Mouse (Mus musculus) kidney, embryonic 15.5 days (tissue): ENCODE data around the gene Acy3. TPM values are rescaled to one million over a fixed set of nuclear protein-coding genes. Genes with fewer than 3 reads are reported as not detected.

Experiments used
- ATAC-seq: fragments of 200-750 bp; cut with Nextera tagmentation; replicated peaks from 2 replicates; pipeline ENCODE4 v1.8.0; 2017; ENCODE audit warnings: moderate TSS enrichment; ENCODE audit not compliant: low FRiP score
- H3K27ac ChIP-seq: fragments of 300-500 bp; sonication (generic); 2 replicates; pipeline ENCODE4 v1.5.1; 2015; ENCODE audit warnings: mild to moderate bottlenecking, inconsistent platforms
- H3K27me3 ChIP-seq: fragments of 300-500 bp; sonication (generic); 2 replicates; pipeline ENCODE4 v1.6.1; 2015; ENCODE audit warnings: inconsistent platforms
- H3K36me3 ChIP-seq: fragments of 300-500 bp; sonication (generic); 2 replicates; pipeline ENCODE4 v1.6.1; 2015; ENCODE audit warnings: inconsistent platforms
- H3K4me1 ChIP-seq: fragments of 300-500 bp; sonication (generic); 2 replicates; pipeline ENCODE4 v1.6.1; 2015; ENCODE audit warnings: inconsistent platforms
- H3K4me2 ChIP-seq: fragments of 300-500 bp; sonication (generic); 2 replicates; pipeline ENCODE4 v1.6.1; 2015; ENCODE audit warnings: moderate library complexity, mild to moderate bottlenecking, inconsistent platforms
- H3K4me3 ChIP-seq: fragments of 300-500 bp; sonication (generic); replicated peaks from 2 replicates; pipeline ENCODE4 v1.5.1; 2015; ENCODE audit warnings: mild to moderate bottlenecking, inconsistent platforms
- H3K9ac ChIP-seq: fragments of 300-500 bp; sonication (generic); 2 replicates; pipeline ENCODE4 v1.6.1; 2015; ENCODE audit warnings: mild to moderate bottlenecking, inconsistent platforms
- H3K9me3 ChIP-seq: fragments of 300-500 bp; sonication (generic); replicated peaks from 2 replicates; pipeline ENCODE4 v1.6.1; 2016; ENCODE audit warnings: inconsistent platforms
- WGBS: fragments of 180-500 bp; shearing (Covaris S2); methylation state at CpG from one replicate; pipeline ENCODE4 v1.1.7; 2015; ENCODE audit warnings: mixed read lengths; 5-methylcytosine and 5-hydroxymethylcytosine counted together
- polyA plus RNA-seq: library from polyadenylated mRNA; unstranded; fragments of >200 nt; fragmentation: Nextera tagmentation; extraction: Ambion mirVana; gene quantifications from 2 replicates; pipeline ENCODE4 v1.2.1, GENCODE M21; 2015

The Acy3 gene
- polyA plus RNA-seq, 1 experiment from 2014 or later = 35.0 TPM

DNA sequence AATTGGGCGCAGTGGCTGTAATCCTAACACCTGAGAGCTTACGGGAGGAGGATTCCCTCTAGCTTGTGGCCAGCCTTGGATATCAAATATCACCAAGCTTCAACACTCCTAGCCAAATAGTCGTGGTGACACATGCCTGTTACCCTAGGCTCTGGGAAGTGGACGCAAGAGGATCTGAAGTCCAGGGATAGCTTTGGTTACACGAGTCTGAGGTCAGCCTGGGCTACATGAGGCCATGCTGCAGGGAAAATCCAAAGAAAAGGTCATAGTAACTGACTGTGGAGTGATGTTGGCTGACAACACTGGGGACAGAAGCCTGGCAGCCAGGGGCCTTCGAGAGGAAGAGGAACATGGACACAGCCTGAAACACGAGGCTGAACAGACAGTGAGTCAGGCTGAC, 9.7 kb downstream of the Acy3 start:
- peak overlapping the region; percentile 59; the same call in 1 of the 2 replicates for H3K27ac ChIP-seq
- peaks cover 54% of the 10 kb centered on the region for H3K4me1 ChIP-seq
- no peaks in the 10 kb centered on the region for H3K27me3 ChIP-seq
- H3K9me3 ChIP-seq = no peaks in the 10 kb centered on the region
- WGBS = 45% methylated on average over 7 of the region's 7 CpGs
- no peak overlapping the region for H3K9ac ChIP-seq
- no peak overlapping the region for H3K4me3 ChIP-seq
- H3K4me2 ChIP-seq = no peak overlapping the region
- no peaks in the 10 kb centered on the region for H3K36me3 ChIP-seq
- ATAC-seq = no peak

DNA sequence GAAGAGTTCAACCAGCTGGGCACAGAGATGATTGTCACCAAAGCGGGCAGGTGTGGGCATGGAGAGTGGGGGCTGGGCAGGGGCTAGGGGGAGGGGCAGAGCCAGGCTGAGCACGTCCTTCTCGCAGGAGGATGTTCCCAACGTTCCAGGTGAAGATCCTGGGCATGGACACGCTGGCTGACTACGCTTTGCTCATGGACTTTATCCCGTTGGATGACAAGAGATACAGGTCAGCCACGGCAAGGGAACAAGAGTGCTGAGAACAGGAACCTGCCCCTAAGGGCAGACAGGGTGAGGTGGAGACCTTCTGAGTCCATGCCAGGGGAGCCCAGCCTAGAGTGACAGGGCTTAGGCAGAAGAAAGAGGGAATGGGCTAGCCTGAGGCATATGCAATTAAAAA, 10.4 kb downstream of the Acy3 start:
- H3K27me3 ChIP-seq = no peaks in the 10 kb centered on the region
- H3K9me3 ChIP-seq = no peaks in the 10 kb centered on the region
- H3K36me3 ChIP-seq = no peaks in the 10 kb centered on the region
- H3K27ac ChIP-seq = 0 out of 2 replicates have a peak overlapping the region, but pooled peaks have one; percentile 59
- no peak overlapping the region for H3K4me3 ChIP-seq
- peaks cover 60% of the 10 kb centered on the region for H3K4me1 ChIP-seq
- no peak overlapping the region for H3K4me2 ChIP-seq
- WGBS = 76% methylated on average over 8 of the region's 8 CpGs
- H3K9ac ChIP-seq = no peak overlapping the region
- ATAC-seq = no peak

DNA sequence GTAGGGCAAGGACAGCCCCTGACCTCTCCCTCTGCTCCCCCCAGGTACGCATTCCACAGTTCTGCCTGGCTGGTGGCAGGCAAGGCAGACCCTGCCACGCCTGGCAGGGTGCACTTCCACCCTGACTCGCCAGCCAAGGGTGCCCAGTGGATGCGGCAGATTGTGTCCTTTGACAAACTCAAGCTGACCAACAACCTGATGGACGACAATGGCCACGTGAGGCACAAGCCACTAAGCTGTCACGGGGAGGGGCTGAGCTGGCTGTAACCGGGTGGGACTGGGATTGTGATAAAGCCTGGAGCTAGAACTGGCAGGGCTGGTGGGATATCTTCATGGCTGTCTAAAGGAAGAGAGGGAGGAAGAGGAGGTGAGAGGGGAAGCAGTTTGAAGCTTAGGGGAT, 10.9 kb downstream of the Acy3 start:
- no peak for ATAC-seq
- H3K4me1 ChIP-seq = peaks cover 64% of the 10 kb centered on the region
- no peak overlapping the region for H3K27ac ChIP-seq
- no peak overlapping the region for H3K9ac ChIP-seq
- H3K4me3 ChIP-seq = no peak overlapping the region
- H3K9me3 ChIP-seq = no peaks in the 10 kb centered on the region
- no peak overlapping the region for H3K4me2 ChIP-seq
- H3K27me3 ChIP-seq = no peaks in the 10 kb centered on the region
- no peaks in the 10 kb centered on the region for H3K36me3 ChIP-seq
- WGBS = 42% methylated on average over 8 of the region's 8 CpGs

DNA sequence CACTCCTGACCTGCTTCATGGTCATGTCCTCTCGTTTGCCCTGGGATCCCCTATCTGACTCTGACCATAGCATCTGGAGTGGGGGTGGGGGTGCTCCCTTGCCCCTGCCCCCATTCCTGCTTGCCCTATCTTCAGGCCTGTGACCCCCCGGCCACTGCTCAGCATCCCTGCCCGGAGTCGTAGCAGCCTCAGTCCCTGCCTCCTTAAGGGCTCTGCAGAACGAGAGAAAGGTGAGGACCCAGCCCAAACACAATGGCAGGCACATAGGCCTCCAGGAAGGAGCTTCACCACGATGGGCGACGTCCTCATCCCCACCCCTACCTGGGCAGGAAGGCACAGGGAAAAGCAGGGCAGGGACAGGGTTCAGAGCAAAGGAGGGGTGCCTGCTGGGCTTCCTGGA, 12.0 kb downstream of the Acy3 start:
- no peak overlapping the region for H3K9ac ChIP-seq
- WGBS = 64% methylated on average over 8 of the region's 8 CpGs
- no peak overlapping the region for H3K4me3 ChIP-seq
- H3K4me1 ChIP-seq = peaks cover 64% of the 10 kb centered on the region
- H3K36me3 ChIP-seq = no peaks in the 10 kb centered on the region
- H3K4me2 ChIP-seq = no peak overlapping the region
- no peak for ATAC-seq
- no peaks in the 10 kb centered on the region for H3K27me3 ChIP-seq
- no peaks in the 10 kb centered on the region for H3K9me3 ChIP-seq
- H3K27ac ChIP-seq = no peak overlapping the region

DNA sequence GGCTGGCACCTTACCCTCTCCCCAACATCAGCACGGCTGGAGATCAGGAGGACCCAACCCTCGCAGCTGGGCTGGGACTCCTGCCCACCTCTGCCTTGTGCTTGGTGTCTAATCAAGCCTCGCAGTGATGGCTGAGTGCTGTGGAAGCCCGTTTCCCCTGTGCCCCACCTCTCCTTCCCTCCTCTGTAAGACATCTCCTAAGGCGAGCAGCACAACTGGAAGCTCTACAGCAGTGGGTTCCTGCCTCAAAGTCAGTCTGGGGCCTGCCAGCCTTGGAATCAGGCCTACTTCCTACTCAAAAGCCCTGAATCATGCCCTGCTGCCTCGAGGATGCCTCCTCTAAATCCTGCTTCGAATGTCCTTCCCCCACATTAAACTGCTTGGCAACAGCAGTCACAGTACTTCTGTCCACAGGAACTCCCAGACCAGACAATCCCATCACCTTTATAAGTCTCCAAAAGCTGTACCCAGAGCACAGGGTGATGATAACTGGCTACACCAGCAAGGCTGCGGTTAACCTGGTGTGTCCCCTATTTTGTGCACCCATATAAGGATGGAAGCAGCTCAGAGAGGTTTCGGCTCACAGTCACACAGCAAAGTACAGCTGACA, 12.9 kb downstream of the Acy3 start:
- Histone ChIP-seq H3K27ac (peak overlapping the region; percentile 98; the same call in 1 of the 2 replicates), H3K4me1 (peaks cover 64% of the 10 kb centered on the region), H3K9ac (peak overlapping the region; percentile 46; the same call in 1 of the 2 replicates), H3K9me3 (no peaks in the 10 kb centered on the region), H3K36me3 (no peaks in the 10 kb centered on the region), H3K4me3 (peak overlapping the region; percentile 74), H3K27me3 (no peaks in the 10 kb centered on the region), H3K4me2 (peak overlapping the region; percentile 89)
- no peak for ATAC-seq
- 77% methylated on average over 9 of the region's 9 CpGs for WGBS

DNA sequence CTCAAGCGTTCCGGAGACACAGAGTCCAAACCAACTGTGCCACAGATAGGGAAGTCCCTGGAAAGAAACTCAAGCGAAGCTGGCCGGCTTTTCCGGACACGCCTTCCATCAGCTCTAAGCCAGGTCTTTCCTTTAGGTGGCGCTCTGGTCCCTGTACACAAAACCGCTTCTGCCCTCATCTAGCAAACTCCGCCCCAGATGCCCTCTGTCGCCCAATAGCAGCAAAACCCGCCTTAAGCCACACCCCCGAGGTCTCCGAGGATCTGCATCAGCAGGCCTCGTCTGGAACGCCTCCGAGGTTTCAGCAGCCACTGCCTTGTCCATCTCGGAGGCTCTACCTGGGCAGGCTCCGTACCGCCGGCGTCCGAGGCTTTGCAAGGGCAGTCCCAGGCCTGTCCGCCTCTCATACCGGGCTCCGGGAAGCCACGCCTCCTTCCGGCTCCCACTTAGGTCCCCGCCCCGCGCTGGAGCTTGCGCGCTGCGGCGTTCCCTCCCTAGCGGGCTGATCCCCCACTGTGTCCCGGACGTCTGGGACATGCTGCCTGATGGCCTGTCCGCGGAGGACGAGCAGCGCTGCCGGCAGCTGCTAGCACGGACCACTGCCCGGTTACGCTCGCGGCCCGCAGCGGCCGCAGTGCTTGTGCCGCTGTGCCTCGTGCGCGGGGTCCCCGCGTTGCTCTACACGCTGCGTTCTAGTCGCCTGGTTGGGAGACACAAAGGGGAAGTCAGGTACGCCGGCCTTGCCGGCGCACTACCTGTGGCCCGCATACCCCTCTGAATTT, 13.9 kb downstream of the Acy3 start, which contains the start of the genes Nudt8 and Gm49405:
TSS of gene Nudt8 (plus strand) at position 462 of the 782 bp plus-strand sequence.
TSS of gene Gm49405 (plus strand) at position 508 of the 782 bp plus-strand sequence.
- Histone ChIP-seq H3K4me2 (peak within 1 kb of the TSS; percentile 89), H3K27ac (peak within 1 kb of the TSS; percentile 98), H3K27me3 (no peaks in the 10 kb centered on the region), H3K9me3 (no peaks in the 10 kb centered on the region), H3K4me1 (peaks cover 58% of the 10 kb centered on the region), H3K9ac (peak within 1 kb of the TSS; percentile 80), H3K36me3 (peaks cover 8% of the 10 kb centered on the region), H3K4me3 (peak within 1 kb of the TSS; percentile 74)
- ATAC-seq = peak; percentile 92
- WGBS = under 1% methylated on average over 64 of the region's 64 CpGs

DNA sequence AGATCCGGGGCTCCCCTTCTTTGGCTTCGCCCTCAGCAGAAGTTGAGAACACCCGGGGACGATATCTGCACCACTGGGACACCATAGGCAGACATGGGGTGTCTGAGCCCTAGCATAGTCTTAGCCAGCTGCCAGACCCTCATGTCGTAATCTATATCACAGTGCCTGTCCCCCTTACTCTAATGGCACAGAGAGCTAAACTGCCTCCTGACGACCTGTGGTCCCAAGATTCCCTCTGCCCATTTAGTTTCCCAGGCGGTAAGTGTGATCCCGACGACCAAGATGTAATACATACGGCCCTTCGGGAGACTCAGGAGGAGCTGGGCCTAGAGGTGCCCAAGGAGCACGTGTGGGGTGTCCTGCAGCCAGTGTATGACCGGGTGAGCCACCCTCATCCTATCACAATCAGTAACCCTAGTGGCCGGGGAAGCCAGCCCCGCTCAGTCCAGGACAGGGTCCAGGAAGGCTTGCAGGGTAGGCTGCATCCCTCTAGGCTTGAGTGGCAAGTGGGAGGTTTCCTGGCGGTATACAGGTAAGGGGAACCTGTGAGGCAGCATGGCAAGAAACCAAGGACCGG, 14.7 kb downstream of the Acy3 start:
- H3K36me3 ChIP-seq = peaks cover 14% of the 10 kb centered on the region
- H3K27ac ChIP-seq = peak overlapping the region; percentile 98
- 11% methylated on average over 17 of the region's 17 CpGs for WGBS
- H3K9ac ChIP-seq = peak overlapping the region; percentile 80
- H3K4me2 ChIP-seq = peak overlapping the region; percentile 89
- H3K9me3 ChIP-seq = no peaks in the 10 kb centered on the region
- peak overlapping the region; percentile 74 for H3K4me3 ChIP-seq
- peak; percentile 13; the same call in 1 of the 2 replicates for ATAC-seq
- H3K4me1 ChIP-seq = peaks cover 51% of the 10 kb centered on the region
- H3K27me3 ChIP-seq = no peaks in the 10 kb centered on the region

DNA sequence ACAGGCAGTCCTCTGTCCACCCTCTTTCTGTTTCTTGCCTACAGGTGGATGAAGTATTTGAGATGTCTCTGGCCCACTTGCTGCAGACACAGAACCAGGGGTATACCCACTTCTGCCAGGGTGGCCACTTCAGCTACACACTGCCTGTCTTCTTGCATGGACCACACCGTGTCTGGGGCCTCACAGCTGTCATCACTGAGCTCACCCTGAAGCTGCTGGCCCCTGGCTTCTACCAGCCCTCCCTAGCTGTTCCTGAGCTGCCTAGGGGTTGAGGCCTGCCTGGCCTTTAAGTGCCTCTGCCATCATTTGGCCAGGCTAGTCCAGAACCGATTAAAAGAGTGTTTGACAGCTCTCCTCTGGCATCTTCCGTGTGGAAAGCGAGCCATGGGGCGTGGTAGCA, 15.4 kb downstream of the Acy3 start:
- Histone ChIP-seq H3K27me3 (no peaks in the 10 kb centered on the region), H3K4me3 (no peak overlapping the region), H3K9me3 (no peaks in the 10 kb centered on the region), H3K9ac (0 out of 2 replicates have a peak overlapping the region, but pooled peaks have one; percentile 80), H3K36me3 (peaks cover 21% of the 10 kb centered on the region), H3K4me2 (peak overlapping the region; percentile 89), H3K4me1 (peaks cover 44% of the 10 kb centered on the region), H3K27ac (no peak overlapping the region)
- ATAC-seq = no peak
- 74% methylated on average over 5 of the region's 5 CpGs for WGBS

DNA sequence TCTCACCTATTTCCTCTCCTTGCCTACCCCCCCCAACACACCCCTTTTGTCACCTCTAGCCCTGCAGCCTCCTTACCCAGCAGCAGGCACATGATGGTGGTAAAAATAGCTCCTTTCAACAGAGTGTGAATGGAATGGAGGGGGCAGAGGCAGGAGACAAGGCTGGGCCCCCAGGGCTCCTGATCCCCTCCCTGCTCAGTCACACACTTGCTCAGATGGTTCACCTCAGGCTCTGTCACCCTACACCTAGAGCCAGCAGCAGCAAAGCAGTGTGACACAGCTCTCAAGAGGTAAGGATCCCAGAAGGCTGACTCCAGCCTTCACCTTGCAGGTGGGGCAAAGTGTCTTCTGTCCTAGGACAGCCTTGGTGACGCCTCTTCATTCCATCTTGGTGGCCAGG, 16.7 kb downstream of the Acy3 start, which contains the start of gene Doc2g:
TSS of gene Doc2g (plus strand) at position 202 of the 400 bp plus-strand sequence.
- Histone ChIP-seq H3K27ac (no peak within 1 kb of the TSS), H3K9ac (no peak within 1 kb of the TSS), H3K4me3 (no peak within 1 kb of the TSS), H3K27me3 (no peaks in the 10 kb centered on the region), H3K4me2 (no peak within 1 kb of the TSS), H3K9me3 (no peaks in the 10 kb centered on the region), H3K36me3 (peaks cover 35% of the 10 kb centered on the region), H3K4me1 (peaks cover 31% of the 10 kb centered on the region)
- no peak for ATAC-seq
- WGBS = 81% methylated on average over 1 of the region's 1 CpGs

DNA sequence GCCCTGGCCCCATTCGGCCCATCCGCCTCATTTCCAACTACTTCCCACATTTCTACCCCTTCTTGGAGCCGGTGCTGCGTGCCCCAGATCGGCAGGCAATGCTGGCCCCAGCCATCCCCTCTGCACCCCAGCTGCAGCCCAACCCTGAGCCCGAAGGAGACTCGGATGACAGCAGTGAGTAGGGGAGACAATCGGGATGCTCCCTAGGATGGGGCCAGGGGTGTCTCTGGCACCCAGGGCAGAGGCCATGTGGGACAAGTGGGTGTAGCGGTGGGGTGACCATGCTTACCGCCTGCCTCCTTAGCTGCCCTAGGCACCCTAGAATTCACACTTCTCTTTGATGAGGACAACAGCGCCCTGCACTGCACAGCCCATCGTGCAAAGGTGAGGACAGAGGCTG, 17.3 kb downstream of the Acy3 start:
- ATAC-seq = no peak
- WGBS = 77% methylated on average over 12 of the region's 12 CpGs
- peaks cover 40% of the 10 kb centered on the region for H3K36me3 ChIP-seq

DNA sequence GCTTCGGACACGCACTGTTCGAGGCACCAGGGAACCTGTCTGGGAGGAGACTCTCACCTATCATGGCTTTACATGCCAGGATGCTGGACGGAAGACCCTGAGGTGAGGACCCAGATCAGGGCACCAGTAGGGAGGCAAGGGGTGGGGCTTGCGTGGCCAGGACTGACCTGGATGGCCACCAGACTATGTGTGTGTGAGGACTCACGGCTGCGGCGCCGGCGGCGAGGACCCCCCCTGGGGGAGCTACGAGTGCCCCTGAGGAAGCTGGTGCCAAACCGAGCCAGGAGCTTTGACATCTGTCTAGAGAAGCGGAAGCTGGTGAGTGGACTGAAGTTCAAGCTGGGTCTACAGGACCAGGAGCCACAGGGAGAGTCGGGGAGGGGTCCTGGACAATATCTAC, 18.0 kb downstream of the Acy3 start:
- 85% methylated on average over 15 of the region's 15 CpGs for WGBS
- Histone ChIP-seq H3K9me3 (no peaks in the 10 kb centered on the region), H3K4me2 (no peak overlapping the region), H3K4me1 (peaks cover 21% of the 10 kb centered on the region), H3K36me3 (peaks cover 47% of the 10 kb centered on the region), H3K4me3 (no peak overlapping the region), H3K27ac (no peak overlapping the region), H3K9ac (no peak overlapping the region), H3K27me3 (no peaks in the 10 kb centered on the region)
- no peak for ATAC-seq

More for the DNA sequence above, 17.3 kb downstream of the Acy3 start:
- Histone ChIP-seq H3K27me3 (no peaks in the 10 kb centered on the region), H3K9ac (no peak overlapping the region), H3K9me3 (no peaks in the 10 kb centered on the region), H3K4me1 (peaks cover 27% of the 10 kb centered on the region), H3K27ac (no peak overlapping the region), H3K4me3 (no peak overlapping the region), H3K4me2 (no peak overlapping the region)

DNA sequence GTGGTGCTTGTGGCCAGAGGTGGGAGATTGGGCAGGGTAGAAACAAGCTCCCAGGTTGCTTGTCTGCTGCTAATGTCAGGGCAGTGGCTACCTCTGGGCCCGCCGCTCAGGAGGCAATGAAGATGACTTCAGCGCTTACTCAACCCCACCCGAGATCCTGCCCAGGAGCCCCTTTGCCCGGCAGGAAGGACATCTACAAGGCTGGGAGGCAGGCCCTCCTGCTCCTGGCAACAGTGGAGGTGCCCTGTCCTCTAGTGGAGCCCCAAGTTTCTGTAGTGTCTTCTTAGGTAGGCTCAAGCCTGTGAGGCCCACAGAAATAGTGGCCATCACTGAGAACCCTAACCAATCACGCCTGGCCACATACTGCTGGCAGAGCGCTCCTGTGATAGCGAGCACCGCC, 18.7 kb downstream of the Acy3 start:
- Histone ChIP-seq H3K9ac (no peak overlapping the region), H3K36me3 (peaks cover 54% of the 10 kb centered on the region), H3K4me3 (no peak overlapping the region), H3K4me2 (no peak overlapping the region), H3K27me3 (no peaks in the 10 kb centered on the region), H3K4me1 (peaks cover 15% of the 10 kb centered on the region), H3K27ac (no peak overlapping the region), H3K9me3 (no peaks in the 10 kb centered on the region)
- WGBS = 89% methylated on average over 9 of the region's 9 CpGs
- ATAC-seq = no peak
